Mouse (Mus musculus): ENCODE results near the gene Akap2. TPM values are rescaled to one million over a fixed set of nuclear protein-coding genes. Genes with fewer than 3 reads are reported as not detected.

Akap2 gene
- 1 to 10 TPM; 3.5 to 3.7 TPM for polyA plus RNA-seq (2017; shearing (Covaris generic))

DNA sequence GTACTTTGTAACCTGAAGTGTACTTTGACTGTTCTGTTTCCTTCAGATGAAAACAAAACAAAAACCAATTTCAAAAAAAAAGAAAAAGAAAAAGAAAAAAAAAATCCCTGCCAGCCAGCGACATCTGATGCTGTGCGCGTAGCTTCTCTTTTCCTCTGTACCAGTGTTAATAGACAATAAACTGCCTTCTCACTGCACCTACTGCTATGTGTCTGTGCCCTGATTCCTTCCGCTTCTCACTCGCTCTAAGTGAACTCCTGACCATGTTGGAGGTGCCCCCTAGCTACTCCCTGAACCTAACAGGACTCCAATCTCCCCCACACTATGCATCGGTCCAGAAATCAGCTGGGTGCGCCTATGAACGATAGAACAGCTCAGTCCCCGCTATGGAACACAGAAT is at the start of gene Akap2:
Gene Akap2 (plus strand): TSS at position 304 of the 400 bp plus-strand sequence.

GRCm38 (mm10) chr4:57916201-57916661 is 198.8 kb downstream of the Akap2 start, which contains the start of gene D630039A03Rik:
TSS of gene D630039A03Rik (minus strand) at chr4:57916297.

Other genes starting within 250 kb of the Akap2 start
- gene Pakap, start 149.5 kb upstream of the Akap2 start, polyA plus RNA-seq (2017; shearing (Covaris generic)) = 1 to 10 TPM; 1.9 to 3.9 TPM
- gene D630039A03Rik, start 198.6 kb downstream of the Akap2 start, polyA plus RNA-seq (2017; shearing (Covaris generic)) = 10 to 100 TPM in 1 of 2 experiments, 1 to 10 TPM in 1; 9.5 to 16.0 TPM
- 100 to 1,000 TPM; 216 to 232 TPM for gene Txn1, start 238.8 kb downstream of the Akap2 start, polyA plus RNA-seq (2017; shearing (Covaris generic))